Mouse (Mus musculus): ENCODE results near the gene Hdac9. TPM values are rescaled to one million over a fixed set of nuclear protein-coding genes. Genes with fewer than 3 reads are reported as not detected.

Gene Hdac9
- 10.6 and 10.7 TPM in 2 replicates for polyA plus RNA-seq (2015; fragmentation: Nextera tagmentation; extraction: Ambion mirVana)

GRCm38 (mm10) chr12:34916995-34917394, at the start of gene Hdac9:
Hdac9 (minus strand) TSS chr12:34917095.

Other genes with a start within 250 kb of the Hdac9 start
- gene Prps1l1, start 67.7 kb upstream of the Hdac9 start, polyA plus RNA-seq (2015; fragmentation: Nextera tagmentation; extraction: Ambion mirVana), result not detected in 2 replicates
- gene Snx13, start 130.1 kb upstream of the Hdac9 start, polyA plus RNA-seq (2015; fragmentation: Nextera tagmentation; extraction: Ambion mirVana), result 23.9 and 26.3 TPM in 2 replicates